11 mouse cellular contexts compared by ENCODE assay signal in genomic region chr10:39501571-39501970, GRCm38 (mm10).
DNase-seq lines count a peak whose midpoint lies in the region; ATAC-seq lines count a peak whose summit lies in the region.
"Had no signal": no experiment of that assay in that cellular context is flagged by ENCODE, and none has a peak within 500 bp of the region (broad histone marks: within the 10 kb centered on the region; RNA-seq: fewer than 3 reads in every experiment).

No protein-coding gene starts in this region.

- peaks cover 47% of the 10 kb centered on the region for H3K4me1 ChIP-seq in kidney, embryonic 15.5 days
- H3K4me1 ChIP-seq in forebrain, embryonic 14.5 days (ENCODE audit: control insufficient read depth, insufficient read depth, low read length): peaks cover 56% of the 10 kb centered on the region

- H3K9me3 ChIP-seq in kidney, embryonic 15.5 days (replicated peaks): no peaks in the 10 kb centered on the region
- H3K9me3 ChIP-seq in forebrain, embryonic 14.5 days (replicated peaks; ENCODE audit: control insufficient read depth, low read length): no peaks in the 10 kb centered on the region
- H3K9me3 ChIP-seq: G1E; limb, embryonic 12.5 days had no signal

- no peaks in the 10 kb centered on the region for H3K27me3 ChIP-seq in kidney, embryonic 15.5 days
- no peaks in the 10 kb centered on the region for H3K27me3 ChIP-seq in forebrain, embryonic 14.5 days (replicated peaks; ENCODE audit: control insufficient read depth, insufficient read depth, low read length)

- no peak overlapping the region for H3K4me3 ChIP-seq in kidney, embryonic 15.5 days (replicated peaks)
- H3K4me3 ChIP-seq in forebrain, embryonic 14.5 days (ENCODE audit: low read depth, low read length): no peak overlapping the region
- H3K4me3 ChIP-seq: limb, embryonic 12.5 days; myocyte had no signal

- H3K9ac ChIP-seq in kidney, embryonic 15.5 days: no peak overlapping the region
- peak overlapping the region; percentile 30; the same call in 1 of the 2 replicates for H3K9ac ChIP-seq in forebrain, embryonic 14.5 days (ENCODE audit: low read length)
- H3K9ac ChIP-seq: limb, embryonic 12.5 days had no signal

- no peak overlapping the region for H3K4me2 ChIP-seq in kidney, embryonic 15.5 days
- H3K4me2 ChIP-seq in forebrain, embryonic 14.5 days (ENCODE audit: low read length): peak overlapping the region; percentile 12; the same call in 1 of the 2 replicates
- H3K4me2 ChIP-seq: limb, embryonic 12.5 days had no signal

- H3K27ac ChIP-seq in kidney, embryonic 15.5 days: peak overlapping the region; percentile 23; the same call in 1 of the 2 replicates
- H3K27ac ChIP-seq in forebrain, embryonic 14.5 days (ENCODE audit: low read depth, low read length): peak overlapping the region; percentile 88

- no peak for ATAC-seq in kidney, embryonic 15.5 days (replicated peaks; ENCODE audit: low FRiP score)
- peak; percentile 11; the same call in 1 of the 2 replicates for ATAC-seq in forebrain, embryonic 14.5 days

- DNase-seq in kidney, adult 11 months: no peak
- DNase-seq in ZHBTc4 (ENCODE audit: low read depth, low spot score): peak; percentile 67
- DNase-seq in forebrain, embryonic 14.5 days (ENCODE audit: low spot score): peak; percentile 71
- DNase-seq in lung, postnatal 4 days: peak; percentile 38 to 50
- no peak for DNase-seq in cerebellum, adult 9-11 months
- no peak for DNase-seq in layer of hippocampus, adult 18-20 months (ENCODE audit: low spot score in 2 of 2)
- DNase-seq in frontal cortex, postnatal 36 days (ENCODE audit: low spot score in 2 of 2): no peak

- H3K36me3 ChIP-seq in kidney, embryonic 15.5 days: no peaks in the 10 kb centered on the region
- no peaks in the 10 kb centered on the region for H3K36me3 ChIP-seq in forebrain, embryonic 14.5 days (ENCODE audit: control insufficient read depth, insufficient read depth, low read length)
- H3K36me3 ChIP-seq: limb, embryonic 12.5 days had no signal

- 60% methylated on average over 10 of the region's 10 CpGs for WGBS in kidney, embryonic 15.5 days
- WGBS in forebrain, embryonic 14.5 days: 48% methylated on average over 10 of the region's 10 CpGs

Comparison
In these comparisons a context has a peak if more than half of its experiments do, and no peak if none do; other contexts are left out.
1. DNase-seq: peak in ZHBTc4 (single experiment), forebrain, embryonic 14.5 days (single experiment) and lung, postnatal 4 days (2 of 2); none in kidney, adult 11 months (single experiment), cerebellum, adult 9-11 months (single experiment), layer of hippocampus, adult 18-20 months (0 of 2) and frontal cortex, postnatal 36 days (0 of 2).